Mouse (Mus musculus) liver, adult 2 months (tissue): ENCODE measurements around the gene Grm7. TPM values are rescaled to one million over a fixed set of nuclear protein-coding genes. Genes with fewer than 3 reads are reported as not detected.
A peak's percentile ranks its signal among the peaks of the same experiment; 100 is the strongest.

Experiments used
- DNase-seq: peaks from one replicate; pipeline ENCODE4 v3.0.0-alpha.2; 2011; ENCODE audit warnings: low read depth, low spot score; ENCODE audit errors: extremely low read depth
- H3K27ac ChIP-seq: fragments of 200-500 bp; replicated peaks from 2 replicates; pipeline ENCODE4 v1.5.1; 2012; ENCODE audit warnings: low read depth, mild to moderate bottlenecking, control low read depth, inconsistent platforms, low read length; ENCODE audit not compliant: insufficient read depth
- H3K27me3 ChIP-seq: fragments of 200-500 bp; 2 replicates; pipeline ENCODE4 v1.6.1; 2012; ENCODE audit warnings: mild to moderate bottlenecking, moderate library complexity, low read length, inconsistent platforms; ENCODE audit not compliant: control insufficient read depth, insufficient read depth
- H3K36me3 ChIP-seq: fragments of 200-500 bp; 2 replicates; pipeline ENCODE4 v1.6.1; 2012; ENCODE audit warnings: low read length, inconsistent platforms; ENCODE audit not compliant: control insufficient read depth, insufficient read depth
- H3K4me1 ChIP-seq: fragments of 200-500 bp; 2 replicates; pipeline ENCODE4 v1.6.1; 2011; ENCODE audit warnings: low read length; ENCODE audit not compliant: control insufficient read depth, insufficient read depth
- H3K4me3 ChIP-seq: fragments of 200-500 bp; 2 replicates; pipeline ENCODE4 v1.5.1; 2011; ENCODE audit warnings: low read depth, mild to moderate bottlenecking, control low read depth, low read length, moderate library complexity; ENCODE audit not compliant: insufficient read depth
- H3K79me2 ChIP-seq: fragments of 200-500 bp; 2 replicates; pipeline ENCODE4 v1.6.1; 2012; ENCODE audit warnings: inconsistent platforms, mild to moderate bottlenecking, low read length, moderate library complexity; ENCODE audit not compliant: control insufficient read depth, insufficient read depth
- H3K9ac ChIP-seq: fragments of 200-500 bp; 2 replicates; pipeline ENCODE4 v1.6.1; 2012; ENCODE audit warnings: low read depth, mild to moderate bottlenecking, control low read depth, inconsistent platforms, low read length
- CTCF ChIP-seq: fragments of 200-500 bp; IDR thresholded peaks from 2 replicates; pipeline ENCODE4 v1.5.1; 2011; ENCODE audit warnings: low read depth, low read length, control low read depth
- POLR2A ChIP-seq: fragments of 200-500 bp; IDR thresholded peaks from 2 replicates; pipeline ENCODE4 v1.6.1; 2011; ENCODE audit warnings: low read length, control low read depth; ENCODE audit not compliant: insufficient read depth; ENCODE audit errors: extremely low read depth
- WGBS: fragments of 180-500 bp; shearing (Covaris S2); methylation state at CpG from one replicate; pipeline ENCODE4 v1.1.7; 2018; 5-methylcytosine and 5-hydroxymethylcytosine counted together
- polyA plus RNA-seq: library from polyadenylated mRNA; depleted of rRNA; stranded (reverse); fragments of >200 nt; gene quantifications from 2 replicates; pipeline ENCODE4 v1.2.3, GENCODE M21; 2012
- total RNA-seq: library from RNA; depleted of rRNA; stranded (reverse); fragments of >200 nt; gene quantifications from 2 replicates; pipeline ENCODE4 v1.2.3, GENCODE M21; 2014

Gene Grm7
- total and polyA plus RNA-seq, 2 experiments, result not detected

- peak; percentile 52 for DNase-seq
- Histone ChIP-seq H3K9ac (no peak overlapping the region; the same call in 1 of the 2 replicates), H3K4me3 (no peak overlapping the region), H3K36me3 (no peaks in the 10 kb centered on the region), H3K79me2 (no peaks in the 10 kb centered on the region), H3K4me1 (peaks cover 20% of the 10 kb centered on the region), H3K27ac (peak overlapping the region; percentile 97), H3K27me3 (no peaks in the 10 kb centered on the region)
- 87% methylated on average over 2 of the region's 2 CpGs for WGBS
- no peak for TF ChIP-seq CTCF
- TF ChIP-seq POLR2A, result no peak
Measured at GRCm38 (mm10) chr6:111369013-111369412, 723.6 kb downstream of the Grm7 start.

- TF ChIP-seq POLR2A, result no peak
- no peak for TF ChIP-seq CTCF
- 69% methylated on average over 4 of the region's 4 CpGs for WGBS
- no peak overlapping the region for H3K27ac ChIP-seq
- no peak overlapping the region for H3K9ac ChIP-seq
- no peak for DNase-seq
- no peaks in the 10 kb centered on the region for H3K36me3 ChIP-seq
- no peak overlapping the region for H3K4me3 ChIP-seq
- peaks cover 20% of the 10 kb centered on the region for H3K4me1 ChIP-seq
- H3K27me3 ChIP-seq, result no peaks in the 10 kb centered on the region
- no peaks in the 10 kb centered on the region for H3K79me2 ChIP-seq
Measured at GRCm38 (mm10) chr6:111371581-111372349, 726.4 kb downstream of the Grm7 start.

- Histone ChIP-seq H3K4me1 (peaks cover 18% of the 10 kb centered on the region), H3K9ac (no peak overlapping the region), H3K27ac (no peak overlapping the region), H3K36me3 (no peaks in the 10 kb centered on the region), H3K4me3 (no peak overlapping the region), H3K27me3 (no peaks in the 10 kb centered on the region), H3K79me2 (no peaks in the 10 kb centered on the region)
- peak; percentile 94 for DNase-seq
- 24% methylated on average over 11 of the region's 11 CpGs for WGBS
- TF ChIP-seq POLR2A (no peak), CTCF (no peak)
Measured at GRCm38 (mm10) chr6:111372626-111373380, 727.4 kb downstream of the Grm7 start.

- DNase-seq, result no peak
- no peaks in the 10 kb centered on the region for H3K79me2 ChIP-seq
- H3K27ac ChIP-seq, result no peak overlapping the region
- no peaks in the 10 kb centered on the region for H3K36me3 ChIP-seq
- no peaks in the 10 kb centered on the region for H3K4me1 ChIP-seq
- no peak overlapping the region for H3K4me3 ChIP-seq
- H3K27me3 ChIP-seq, result no peaks in the 10 kb centered on the region
- no peak overlapping the region for H3K9ac ChIP-seq
- TF ChIP-seq POLR2A, result no peak
- TF ChIP-seq CTCF, result no peak
- 76% methylated on average over 2 of the region's 2 CpGs for WGBS
Measured at GRCm38 (mm10) chr6:111380710-111381109, 735.3 kb downstream of the Grm7 start.

DNA sequence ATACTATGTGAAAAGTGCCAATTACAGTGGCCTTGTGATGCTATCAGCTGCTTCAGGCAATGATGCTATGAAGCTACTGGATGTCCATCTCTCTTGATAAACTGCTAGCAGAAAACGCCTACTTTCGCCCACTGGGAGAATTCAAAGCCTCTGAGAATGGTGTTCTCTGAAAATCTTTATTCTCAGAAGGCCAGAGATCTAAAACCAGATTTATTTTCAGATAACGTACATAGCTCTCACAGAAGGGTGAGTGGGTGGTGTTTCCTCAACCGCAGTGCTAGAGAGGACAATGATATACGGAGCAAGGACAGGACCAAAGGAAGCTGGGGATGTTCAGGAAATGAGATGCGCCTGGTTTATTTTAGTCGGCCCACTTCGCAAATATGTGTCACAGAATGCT is 763.4 kb downstream of the Grm7 start:
- Histone ChIP-seq H3K4me3 (no peak overlapping the region), H3K36me3 (no peaks in the 10 kb centered on the region), H3K27ac (no peak overlapping the region), H3K9ac (no peak overlapping the region), H3K27me3 (no peaks in the 10 kb centered on the region), H3K4me1 (no peaks in the 10 kb centered on the region), H3K79me2 (no peaks in the 10 kb centered on the region)
- TF ChIP-seq CTCF (no peak), POLR2A (no peak)
- DNase-seq, result no peak
- 84% methylated on average over 8 of the region's 8 CpGs for WGBS
